Mouse (Mus musculus) lung, adult 2 months (tissue): Measurements from ENCODE around the gene Vps26a. TPM values are rescaled to one million over a fixed set of nuclear protein-coding genes. Genes with fewer than 3 reads are reported as not detected.

Experiments used
- DNase-seq: peaks from one replicate; pipeline ENCODE4 v3.0.0; 2022
- H3K4me1 ChIP-seq: fragments of 200-500 bp; 2 replicates; pipeline ENCODE4 v1.6.1; 2011; ENCODE audit warnings: low read length; ENCODE audit not compliant: control insufficient read depth, insufficient read depth
- H3K4me3 ChIP-seq: fragments of 200-500 bp; replicated peaks from 2 replicates; pipeline ENCODE3; 2011; ENCODE audit warnings: low read depth, mild to moderate bottlenecking, control low read depth, low read length; ENCODE audit errors: extremely low read depth
- CTCF ChIP-seq: fragments of 200-500 bp; IDR thresholded peaks from 2 replicates; pipeline ENCODE4 v1.5.1; 2011; ENCODE audit warnings: mild to moderate bottlenecking, low read length, control low read depth; ENCODE audit not compliant: insufficient read depth
- POLR2A ChIP-seq: fragments of 200-500 bp; IDR thresholded peaks from 2 replicates; pipeline ENCODE4 v1.6.1; 2011; ENCODE audit warnings: low read depth, mild to moderate bottlenecking, control low read depth, low read length, borderline replicate concordance; ENCODE audit errors: extremely low read depth
- WGBS: fragments of 180-500 bp; shearing (Covaris S2); methylation state at CpG from one replicate; pipeline ENCODE4 v1.1.7; 2018; 5-methylcytosine and 5-hydroxymethylcytosine counted together
- polyA plus RNA-seq: library from polyadenylated mRNA; depleted of rRNA; stranded (reverse); fragments of >200 nt; gene quantifications from 2 replicates; pipeline ENCODE4 v1.2.3, GENCODE M21; 2012

The Vps26a gene
- polyA plus RNA-seq, 1 experiment, result 13.9 TPM

GRCm38 (mm10) chr10:62511528-62511927, 24.9 kb upstream of the Vps26a start:
- no peak overlapping the region for H3K4me3 ChIP-seq
- no peaks in the 10 kb centered on the region for H3K4me1 ChIP-seq
- WGBS, result 76% methylated on average over 6 of the region's 6 CpGs
- TF ChIP-seq CTCF (no peak), POLR2A (no peak)
- no peak for DNase-seq

GRCm38 (mm10) chr10:62509032-62509656, 22.5 kb upstream of the Vps26a start:
- Histone ChIP-seq H3K4me1 (no peaks in the 10 kb centered on the region), H3K4me3 (no peak overlapping the region)
- 44% methylated on average over 11 of the region's 11 CpGs for WGBS
- TF ChIP-seq CTCF (no peak), POLR2A (no peak)
- peak; percentile 20 for DNase-seq

DNA sequence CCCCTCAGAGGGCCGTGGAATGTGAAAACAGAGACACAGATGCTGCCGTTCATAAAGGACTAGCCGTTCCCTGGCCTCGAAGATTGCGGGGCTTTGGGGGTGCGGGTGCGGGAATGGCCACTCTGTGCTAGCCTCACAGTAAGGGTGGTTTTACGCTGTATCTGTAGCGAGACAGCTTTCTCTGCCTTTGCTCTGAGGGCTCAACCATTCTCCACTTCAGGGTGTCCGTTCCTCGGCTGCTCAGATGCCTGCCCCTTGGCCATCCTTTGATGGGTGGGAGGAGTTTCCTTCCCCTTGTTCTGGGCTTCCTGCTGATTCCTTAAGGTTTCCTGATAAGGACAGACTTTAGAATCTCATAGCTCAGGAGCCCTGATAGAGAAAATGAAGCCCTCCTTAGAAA, 21.9 kb upstream of the Vps26a start:
- H3K4me1 ChIP-seq, result no peaks in the 10 kb centered on the region
- TF ChIP-seq POLR2A, result peak; percentile 88; the same call in 1 of the 2 replicates
- no peak for TF ChIP-seq CTCF
- WGBS, result 4% methylated on average over 11 of the region's 11 CpGs
- DNase-seq, result peak; percentile 46
- peak overlapping the region; percentile 57 for H3K4me3 ChIP-seq

- Histone ChIP-seq H3K4me1 (peaks cover 2% of the 10 kb centered on the region; the same call in 1 of the 2 replicates), H3K4me3 (peak overlapping the region; percentile 75)
- TF ChIP-seq CTCF (no peak), POLR2A (peak; percentile 94; the same call in 1 of the 2 replicates)
- 7% methylated on average over 18 of the region's 18 CpGs for WGBS
- DNase-seq, result peak; percentile 53
Measured at GRCm38 (mm10) chr10:62507591-62508308, 21.1 kb upstream of the Vps26a start.

DNA sequence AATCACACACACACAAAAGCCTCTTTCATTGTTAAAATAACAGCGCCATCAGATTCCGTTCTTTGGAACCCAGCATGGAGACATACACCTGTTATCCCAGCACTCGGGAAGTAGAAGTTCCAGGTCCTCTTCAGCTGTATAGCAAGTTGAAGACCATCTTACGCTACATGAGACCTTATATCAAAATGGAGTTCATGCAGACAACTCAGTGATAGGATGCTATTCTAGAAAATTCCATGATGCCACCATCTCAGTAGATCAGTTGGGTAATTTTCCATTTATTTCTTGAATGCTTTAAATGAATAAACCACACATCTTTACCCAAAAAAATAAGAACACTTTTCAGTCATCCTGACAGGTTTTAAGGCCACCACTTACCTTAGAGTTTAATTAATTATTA, 20.5 kb upstream of the Vps26a start:
- H3K4me3 ChIP-seq, result peak overlapping the region; percentile 32

DNA sequence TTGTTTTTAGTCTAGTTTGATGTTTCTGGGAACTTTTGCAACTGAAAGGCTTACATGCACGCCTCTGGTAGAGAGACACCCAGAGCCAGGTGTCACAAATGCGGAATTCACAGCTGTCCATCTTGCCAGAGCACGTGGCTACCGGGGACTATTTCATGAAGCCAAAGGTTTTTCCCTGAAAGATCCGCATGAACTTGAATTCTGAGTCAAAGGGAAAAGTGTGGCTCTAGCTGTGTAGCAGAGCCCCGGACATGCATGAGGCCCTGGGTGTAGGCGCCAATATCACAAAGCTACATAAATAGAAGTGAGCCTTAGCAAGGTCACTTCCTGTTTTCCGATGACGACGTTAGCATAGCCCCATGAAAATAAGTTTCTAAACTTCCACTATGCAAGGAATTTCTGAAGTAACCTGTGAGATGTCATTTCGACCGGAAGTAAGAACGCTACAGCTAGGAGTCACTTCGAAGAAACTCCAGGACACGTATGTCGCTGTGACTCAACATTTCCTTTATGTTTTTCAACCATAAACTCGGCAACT, 19.5 kb upstream of the Vps26a start:
- peak overlapping the region; percentile 55 for H3K4me3 ChIP-seq
- H3K4me1 ChIP-seq, result peaks cover 3% of the 10 kb centered on the region; the same call in 1 of the 2 replicates
- 39% methylated on average over 17 of the region's 17 CpGs for WGBS
- TF ChIP-seq CTCF, result no peak
- peak; percentile 9; the same call in 1 of the 2 replicates for TF ChIP-seq POLR2A
- DNase-seq, result no peak

More for the DNA sequence above, 20.5 kb upstream of the Vps26a start:
- WGBS, result 63% methylated on average over 4 of the region's 4 CpGs
- TF ChIP-seq POLR2A, result no peak
- DNase-seq, result no peak
- peaks cover 3% of the 10 kb centered on the region; the same call in 1 of the 2 replicates for H3K4me1 ChIP-seq

DNA sequence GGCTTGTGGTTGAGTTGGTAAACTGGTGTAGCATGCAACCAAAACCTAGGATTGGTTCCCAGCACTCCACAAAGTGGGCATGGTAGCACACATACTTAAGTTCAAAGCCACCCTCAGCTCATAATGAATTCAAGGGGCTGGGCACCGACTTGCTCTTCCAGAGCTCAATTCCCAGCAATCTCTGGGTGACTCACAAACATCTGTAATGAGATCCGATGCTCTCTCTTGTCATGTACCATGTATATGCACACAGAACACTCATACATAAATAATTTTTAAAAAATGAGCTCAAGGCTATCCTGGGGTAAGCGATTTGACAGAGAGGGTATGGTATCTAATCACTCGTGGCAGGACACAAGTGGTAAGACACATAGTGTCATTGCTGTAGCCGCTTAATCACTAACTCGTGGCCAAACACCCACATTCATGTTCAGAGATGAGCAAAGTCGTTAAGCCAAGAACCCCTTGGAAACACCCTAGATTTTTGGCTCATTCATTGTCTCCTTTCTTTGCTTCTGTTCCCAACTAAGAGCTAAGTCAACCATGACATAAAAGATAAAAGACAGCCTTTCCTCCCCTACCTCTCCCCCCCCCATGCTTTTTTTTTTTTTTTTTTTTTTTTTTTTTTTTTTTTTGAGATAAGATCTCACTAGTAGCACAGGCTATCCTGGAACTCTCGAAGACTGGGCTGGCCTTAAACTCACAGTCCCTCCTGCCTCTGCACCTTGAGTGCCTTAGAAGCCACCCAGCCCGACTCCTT, 18.8 kb upstream of the Vps26a start:
- no peak for DNase-seq
- WGBS, result 68% methylated on average over 9 of the region's 9 CpGs
- Histone ChIP-seq H3K4me3 (no peak overlapping the region), H3K4me1 (peaks cover 3% of the 10 kb centered on the region; the same call in 1 of the 2 replicates)
- TF ChIP-seq CTCF (no peak), POLR2A (no peak)

- DNase-seq, result no peak
- TF ChIP-seq POLR2A (no peak), CTCF (no peak)
- H3K4me3 ChIP-seq, result no peak overlapping the region
- H3K4me1 ChIP-seq, result peaks cover 3% of the 10 kb centered on the region; the same call in 1 of the 2 replicates
- WGBS, result 51% methylated on average over 12 of the region's 12 CpGs
Measured at GRCm38 (mm10) chr10:62503836-62504628, 17.4 kb upstream of the Vps26a start.
